Mouse (Mus musculus): ENCODE data around the gene Cfhr1.

The Cfhr1 gene

GRCm38 (mm10) chr1:139560024-139560423 is at the start of gene Cfhr1:
Cfhr1 (minus strand) TSS chr1:139560272.
- no peak for DNase-seq (ENCODE audit: low spot score)

GRCm38 (mm10) chr1:139551311-139551710 is 8.8 kb downstream of the Cfhr1 start:
- no peak for DNase-seq (ENCODE audit: low spot score)

- no peak for DNase-seq (ENCODE audit: low spot score)
Observed at GRCm38 (mm10) chr1:139548536-139548935, 11.5 kb downstream of the Cfhr1 start.

GRCm38 (mm10) chr1:139514556-139514955 is 45.5 kb downstream of the Cfhr1 start:
- no peak for DNase-seq (ENCODE audit: low spot score)

GRCm38 (mm10) chr1:139501258-139501752 is 58.8 kb downstream of the Cfhr1 start, which contains the start of gene F13b:
F13b (plus strand) TSS chr1:139501702.
- no peak for DNase-seq (ENCODE audit: low spot score)

GRCm38 (mm10) chr1:139499751-139500150 is 60.3 kb downstream of the Cfhr1 start:
- no peak for DNase-seq (ENCODE audit: low spot score)
